Mouse (Mus musculus) midbrain, embryonic 13.5 days (tissue): Measurements from ENCODE around the gene Wdr54. TPM values are rescaled to one million over a fixed set of nuclear protein-coding genes. Genes with fewer than 3 reads are reported as not detected.
"Not testable (repeated sequence)": the region's sequence is repeated elsewhere in the genome, so short reads cannot be mapped to it uniquely, and the experiment has no call there.

ENCODE experiments used
- ATAC-seq: fragments of 200-750 bp; cut with Nextera tagmentation; 2 replicates; pipeline ENCODE4 v1.8.0; 2017; ENCODE audit warnings: mild to moderate bottlenecking, moderate TSS enrichment, moderate library complexity
- H3K27ac ChIP-seq: fragments of 300-500 bp; sonication (generic); 2 replicates; pipeline ENCODE4 v1.5.1; 2015; ENCODE audit warnings: inconsistent platforms, mild to moderate bottlenecking, moderate library complexity
- H3K27me3 ChIP-seq: fragments of 300-500 bp; sonication (generic); 2 replicates; pipeline ENCODE4 v1.6.1; 2015; ENCODE audit warnings: mild to moderate bottlenecking, inconsistent platforms
- H3K36me3 ChIP-seq: fragments of 300-500 bp; sonication (generic); 2 replicates; pipeline ENCODE4 v1.6.1; 2015; ENCODE audit warnings: mild to moderate bottlenecking, inconsistent platforms
- H3K4me1 ChIP-seq: fragments of 300-500 bp; sonication (generic); replicated peaks from 2 replicates; pipeline ENCODE4 v1.6.1; 2015; ENCODE audit warnings: inconsistent platforms
- H3K4me2 ChIP-seq: fragments of 300-500 bp; sonication (generic); replicated peaks from 2 replicates; pipeline ENCODE4 v1.6.1; 2015; ENCODE audit warnings: moderate library complexity, mild to moderate bottlenecking, inconsistent platforms
- H3K4me3 ChIP-seq: fragments of 300-500 bp; sonication (generic); replicated peaks from 2 replicates; pipeline ENCODE4 v1.5.1; 2015; ENCODE audit warnings: mild to moderate bottlenecking, inconsistent platforms
- H3K9ac ChIP-seq: fragments of 300-500 bp; sonication (generic); replicated peaks from 2 replicates; pipeline ENCODE4 v1.6.1; 2015; ENCODE audit warnings: mild to moderate bottlenecking, inconsistent platforms
- H3K9me3 ChIP-seq: fragments of 300-500 bp; sonication (generic); 2 replicates; pipeline ENCODE4 v1.6.1; 2016; ENCODE audit warnings: mild to moderate bottlenecking, inconsistent platforms
- WGBS: fragments of 180-500 bp; shearing (Covaris S2); methylation state at CpG from one replicate; pipeline ENCODE4 v1.1.7; 2015; 5-methylcytosine and 5-hydroxymethylcytosine counted together
- polyA plus RNA-seq: library from polyadenylated mRNA; unstranded; fragments of >200 nt; fragmentation: Nextera tagmentation; extraction: Ambion mirVana; gene quantifications from 2 replicates; pipeline ENCODE4 v1.2.1, GENCODE M21; 2015

Gene Wdr54
- polyA plus RNA-seq, 1 experiment from 2014 or later, result 16.1 TPM

DNA sequence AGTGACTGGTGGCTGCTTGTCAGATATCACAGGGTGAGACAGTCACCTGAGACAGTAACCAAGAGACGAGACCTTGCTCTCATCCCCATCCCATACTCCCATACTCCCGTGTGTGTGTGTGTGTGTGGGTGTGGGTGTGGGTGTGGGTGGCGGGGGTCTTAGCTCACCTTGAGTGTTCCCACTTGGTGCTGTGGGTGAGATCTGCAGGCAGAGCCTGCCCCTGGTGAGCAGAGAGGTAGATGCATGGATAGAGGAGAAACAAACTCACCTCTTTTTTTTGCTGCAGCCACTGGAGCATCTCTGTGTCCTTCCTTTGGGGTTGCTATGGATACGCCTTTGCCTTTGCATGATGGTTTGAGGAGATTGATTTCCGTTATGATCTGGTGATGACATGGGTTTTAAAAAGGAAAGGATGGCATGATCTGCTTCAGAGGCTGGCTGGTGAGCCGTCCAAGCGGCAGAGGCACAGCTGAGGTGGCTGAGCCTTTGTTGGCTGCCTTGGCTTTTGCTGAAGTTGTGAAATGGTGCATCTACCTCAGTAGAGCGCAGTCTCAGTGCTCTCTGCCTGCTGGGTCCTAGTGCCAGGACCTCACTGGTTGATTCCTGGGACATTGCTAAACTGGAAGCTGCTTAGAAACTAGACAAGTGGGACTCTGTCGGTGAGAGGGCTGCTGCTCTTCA, 16.2 kb upstream of the Wdr54 start:
- H3K4me1 ChIP-seq, result peaks cover 56% of the 10 kb centered on the region
- WGBS, result 61% methylated on average over 9 of the region's 9 CpGs
- peaks cover 9% of the 10 kb centered on the region for H3K36me3 ChIP-seq
- H3K27ac ChIP-seq, result peak overlapping the region; percentile 79
- no peaks in the 10 kb centered on the region for H3K27me3 ChIP-seq
- peak overlapping the region; percentile 50 for H3K4me2 ChIP-seq
- ATAC-seq, result peak; percentile 76
- no peaks in the 10 kb centered on the region for H3K9me3 ChIP-seq
- peak overlapping the region; percentile 37 for H3K4me3 ChIP-seq
- peak overlapping the region; percentile 62 for H3K9ac ChIP-seq

DNA sequence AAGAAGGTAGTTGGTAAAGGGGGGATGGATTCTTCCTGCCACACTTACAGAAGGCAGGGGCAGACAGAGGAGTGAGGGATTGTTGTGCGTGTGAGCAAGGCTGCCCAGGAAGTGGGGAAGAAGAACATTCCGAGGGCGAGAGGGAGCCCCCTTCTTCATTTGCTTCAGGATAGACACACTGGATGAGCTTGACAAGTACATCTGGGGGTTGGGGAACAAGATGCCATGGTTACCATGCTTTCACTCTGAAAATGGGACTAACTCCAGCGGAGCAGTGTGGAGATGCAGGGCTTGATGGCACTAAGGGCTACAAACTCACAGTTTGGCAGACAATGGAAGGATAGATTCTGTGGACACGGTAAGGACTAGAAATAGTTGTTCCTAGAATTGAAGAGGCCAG, 14.9 kb upstream of the Wdr54 start:
- 79% methylated on average over 5 of the region's 5 CpGs for WGBS
- Histone ChIP-seq H3K9ac (peak overlapping the region; percentile 62; the same call in 1 of the 2 replicates), H3K4me2 (peak overlapping the region; percentile 50), H3K4me3 (0 out of 2 replicates have a peak overlapping the region, but pooled peaks have one; percentile 0), H3K27me3 (no peaks in the 10 kb centered on the region), H3K9me3 (no peaks in the 10 kb centered on the region), H3K4me1 (peaks cover 67% of the 10 kb centered on the region), H3K36me3 (peaks cover 7% of the 10 kb centered on the region), H3K27ac (0 out of 2 replicates have a peak overlapping the region, but pooled peaks have one; percentile 79)
- no peak for ATAC-seq

DNA sequence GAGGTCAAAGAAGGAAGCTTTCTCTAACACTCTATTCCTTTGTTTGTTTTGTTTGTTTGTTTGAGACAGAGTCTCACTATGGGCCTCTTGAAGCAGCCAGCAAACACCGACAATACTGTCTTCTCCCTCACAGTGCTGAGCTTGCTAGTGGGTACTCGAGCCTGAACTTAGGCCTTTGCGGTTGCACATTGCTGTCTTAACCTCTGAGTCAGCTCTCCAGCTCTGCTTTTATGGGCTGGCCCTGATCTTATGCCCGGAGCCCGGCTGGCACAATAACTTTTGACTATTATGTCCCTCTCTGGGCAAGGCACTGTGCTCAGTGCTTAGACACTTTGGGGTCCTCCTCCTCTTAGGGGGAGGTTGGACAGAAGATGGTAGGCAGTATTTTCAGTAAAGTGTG, 13.7 kb upstream of the Wdr54 start:
- ATAC-seq, result no peak
- no peaks in the 10 kb centered on the region for H3K9me3 ChIP-seq
- H3K27ac ChIP-seq, result no peak overlapping the region
- H3K4me3 ChIP-seq, result no peak overlapping the region
- H3K4me1 ChIP-seq, result peaks cover 71% of the 10 kb centered on the region
- 86% methylated on average over 5 of the region's 5 CpGs for whole genome bisulfite sequencing
- H3K36me3 ChIP-seq, result 0 out of 2 replicates have a peak, but pooled peaks cover 3% of the 10 kb centered on the region
- H3K9ac ChIP-seq, result no peak overlapping the region
- no peak overlapping the region for H3K4me2 ChIP-seq
- H3K27me3 ChIP-seq, result no peaks in the 10 kb centered on the region

DNA sequence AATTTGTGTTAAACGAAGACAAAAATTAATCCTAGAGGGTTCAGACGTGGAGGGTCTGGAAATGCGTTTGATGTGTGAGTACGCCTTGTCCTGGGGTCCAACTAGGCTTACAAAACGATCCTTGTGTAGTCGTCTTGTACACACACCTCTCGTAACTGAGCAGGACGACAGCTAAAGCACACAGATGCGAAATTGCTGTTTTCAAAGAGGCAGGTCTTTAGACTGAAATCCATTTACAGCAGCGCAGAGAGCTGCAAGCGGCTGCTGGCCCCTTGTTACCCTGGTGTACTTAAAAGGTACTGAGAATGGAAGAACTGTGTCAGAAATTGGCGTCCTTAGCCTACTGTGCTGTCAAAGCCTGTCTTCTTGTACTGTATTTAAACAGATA, 10.0 kb upstream of the Wdr54 start:
- H3K4me2 ChIP-seq, result peak overlapping the region; percentile 79
- peak overlapping the region; percentile 92 for H3K9ac ChIP-seq
- H3K9me3 ChIP-seq, result no peaks in the 10 kb centered on the region
- peak overlapping the region; percentile 89 for H3K27ac ChIP-seq
- H3K4me3 ChIP-seq, result peak overlapping the region; percentile 83
- no peak for ATAC-seq
- H3K36me3 ChIP-seq, result 0 out of 2 replicates have a peak, but pooled peaks cover 3% of the 10 kb centered on the region
- WGBS, result 0% methylated on average over 12 of the region's 12 CpGs
- H3K27me3 ChIP-seq, result peaks cover 28% of the 10 kb centered on the region
- peaks cover 67% of the 10 kb centered on the region for H3K4me1 ChIP-seq

DNA sequence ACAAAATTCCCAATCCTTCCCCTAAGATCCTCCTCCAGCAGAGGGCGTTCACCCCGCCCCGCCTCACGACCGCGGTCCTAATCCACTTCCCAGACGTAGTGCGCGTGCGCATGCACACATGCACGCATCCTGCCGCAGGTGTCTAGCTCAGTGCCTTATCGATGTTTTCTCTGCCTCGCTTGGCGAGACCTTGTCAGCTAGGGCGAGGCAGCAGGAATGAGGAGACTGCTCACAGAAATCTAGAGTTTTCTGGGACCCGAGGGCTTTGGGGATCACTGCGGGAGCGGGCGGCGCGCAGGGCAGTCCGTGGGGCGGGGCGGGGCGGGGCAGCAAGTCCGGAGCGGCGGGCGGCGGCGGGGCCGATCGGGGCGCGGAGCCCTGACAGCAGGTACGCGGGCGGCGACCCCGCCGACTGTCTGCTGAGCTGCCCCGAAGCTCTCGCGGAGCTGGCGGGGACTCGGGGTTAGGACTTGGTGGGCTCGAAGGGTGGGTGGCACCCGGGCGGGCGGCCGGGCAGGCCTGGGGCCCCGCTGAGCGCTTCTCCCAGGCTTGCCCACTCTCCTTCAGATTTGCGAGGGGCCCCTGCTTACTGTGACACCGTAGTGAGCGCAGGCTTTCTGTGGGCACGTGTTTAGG, 9.5 kb upstream of the Wdr54 start, which contains the start of gene Dctn1:
Gene Dctn1 (plus strand): TSS at position 314 of the 636 bp plus-strand sequence.
- Histone ChIP-seq H3K4me2 (peak within 1 kb of the TSS; percentile 79), H3K4me1 (peaks cover 62% of the 10 kb centered on the region), H3K27ac (peak within 1 kb of the TSS; percentile 89), H3K36me3 (0 out of 2 replicates have a peak, but pooled peaks cover 3% of the 10 kb centered on the region), H3K9ac (peak within 1 kb of the TSS; percentile 92), H3K27me3 (peaks cover 33% of the 10 kb centered on the region), H3K9me3 (no peaks in the 10 kb centered on the region), H3K4me3 (peak within 1 kb of the TSS; percentile 83)
- WGBS, result under 1% methylated on average over 55 of the region's 58 CpGs
- peak; percentile 88 for ATAC-seq

DNA sequence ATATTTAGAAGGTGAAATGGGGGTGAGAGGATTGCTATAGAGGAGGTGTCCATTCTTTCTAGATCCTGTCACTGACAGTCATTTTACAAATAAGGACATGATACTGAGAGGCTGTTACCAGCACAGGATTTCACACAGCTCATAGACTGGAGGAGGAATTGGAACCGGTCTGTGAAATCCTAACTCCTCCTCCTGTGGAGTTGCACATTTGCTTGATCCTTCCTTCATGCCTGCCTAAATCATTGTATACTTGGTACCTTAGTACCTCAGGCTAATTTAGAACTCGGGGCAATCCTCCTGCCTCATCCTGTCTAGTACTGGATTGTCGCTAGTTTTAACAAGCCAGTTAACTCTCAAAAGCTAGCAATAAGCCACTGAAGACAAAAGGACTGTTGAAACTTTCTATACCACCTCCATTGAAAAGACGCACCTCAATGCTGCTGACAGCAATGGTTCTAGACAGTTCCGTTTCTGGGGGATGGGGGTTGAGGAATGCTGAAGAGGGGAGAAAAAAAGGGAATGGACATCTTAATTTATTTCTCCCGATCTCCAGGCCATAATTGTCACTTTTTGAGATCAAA, 8.9 kb upstream of the Wdr54 start:
- H3K36me3 ChIP-seq, result 0 out of 2 replicates have a peak, but pooled peaks cover 3% of the 10 kb centered on the region
- H3K9me3 ChIP-seq, result no peaks in the 10 kb centered on the region
- peak overlapping the region; percentile 92 for H3K9ac ChIP-seq
- peaks cover 57% of the 10 kb centered on the region for H3K4me1 ChIP-seq
- peak; percentile 49 for ATAC-seq
- H3K4me2 ChIP-seq, result peak overlapping the region; percentile 79
- WGBS, result 1% methylated on average over 6 of the region's 6 CpGs
- H3K27me3 ChIP-seq, result peaks cover 39% of the 10 kb centered on the region
- peak overlapping the region; percentile 83 for H3K4me3 ChIP-seq
- 0 out of 2 replicates have a peak overlapping the region, but pooled peaks have one; percentile 89 for H3K27ac ChIP-seq

DNA sequence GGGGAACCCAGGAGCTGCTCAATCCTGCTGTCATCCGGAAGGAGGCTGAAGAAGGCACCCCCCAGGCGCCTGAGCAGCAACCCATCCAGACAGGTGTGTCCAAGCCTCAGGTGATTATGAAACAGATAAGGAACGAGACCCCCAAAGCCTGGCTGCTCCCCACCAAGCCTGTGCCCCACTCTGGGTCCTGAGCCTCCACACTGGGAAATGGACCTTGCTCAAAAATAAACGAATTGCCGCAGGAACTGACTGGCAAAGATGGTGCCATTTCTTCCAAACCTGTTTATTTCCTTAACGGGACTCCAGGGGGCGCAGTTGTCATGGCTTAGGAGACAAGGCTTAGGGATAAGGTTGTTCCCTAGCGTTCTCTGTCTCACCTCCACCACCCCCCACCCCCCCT, 6.5 kb upstream of the Wdr54 start:
- under 1% methylated on average over 8 of the region's 8 CpGs for WGBS
- Histone ChIP-seq H3K4me3 (peak overlapping the region; percentile 28), H3K9me3 (no peaks in the 10 kb centered on the region), H3K36me3 (no peaks in the 10 kb centered on the region), H3K4me1 (peaks cover 34% of the 10 kb centered on the region), H3K27ac (no peak overlapping the region), H3K4me2 (peak overlapping the region; percentile 44), H3K27me3 (peaks cover 43% of the 10 kb centered on the region), H3K9ac (no peak overlapping the region)
- no peak for ATAC-seq

DNA sequence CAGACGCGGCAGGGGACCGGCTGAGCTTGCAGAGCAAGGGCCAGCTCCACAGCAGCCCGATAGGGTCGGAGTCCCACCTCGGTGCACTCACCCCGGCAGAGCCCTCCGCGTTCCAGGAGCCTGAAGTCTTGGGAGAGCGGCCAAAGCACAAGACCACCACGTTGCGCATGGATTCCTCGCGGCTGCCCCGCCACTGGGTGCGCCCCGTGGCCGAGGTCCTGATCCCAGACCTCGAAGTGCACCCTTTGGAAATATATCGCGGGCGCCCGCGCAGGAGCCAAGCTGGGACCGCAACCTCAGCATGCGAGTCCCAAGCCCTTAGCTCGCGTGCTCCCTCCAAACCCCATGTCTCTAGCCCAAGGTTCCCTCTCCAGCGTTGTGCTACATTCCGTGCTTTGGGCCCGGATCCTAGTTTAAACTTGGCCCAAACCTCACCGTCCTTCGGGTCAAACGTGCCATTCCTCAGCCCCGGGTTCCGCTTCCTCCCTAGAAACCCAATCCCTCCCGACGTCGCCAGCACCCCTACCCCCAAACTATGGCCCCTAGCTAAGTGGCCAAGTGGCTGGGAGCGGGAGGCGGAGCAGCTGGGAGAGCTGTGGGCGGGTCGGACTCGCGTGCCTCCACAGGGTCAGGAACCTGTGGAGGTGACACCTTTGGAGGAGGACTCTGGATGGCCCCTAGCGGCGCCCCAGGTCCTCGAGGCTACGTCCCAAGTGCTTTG, 5.9 kb upstream of the Wdr54 start:
- Histone ChIP-seq H3K27ac (no peak overlapping the region), H3K4me3 (peak overlapping the region; percentile 28), H3K27me3 (peaks cover 43% of the 10 kb centered on the region), H3K9ac (peak overlapping the region; percentile 51), H3K4me2 (peak overlapping the region; percentile 44), H3K4me1 (peaks cover 28% of the 10 kb centered on the region), H3K36me3 (no peaks in the 10 kb centered on the region), H3K9me3 (no peaks in the 10 kb centered on the region)
- WGBS, result under 1% methylated on average over 49 of the region's 49 CpGs
- no peak for ATAC-seq

DNA sequence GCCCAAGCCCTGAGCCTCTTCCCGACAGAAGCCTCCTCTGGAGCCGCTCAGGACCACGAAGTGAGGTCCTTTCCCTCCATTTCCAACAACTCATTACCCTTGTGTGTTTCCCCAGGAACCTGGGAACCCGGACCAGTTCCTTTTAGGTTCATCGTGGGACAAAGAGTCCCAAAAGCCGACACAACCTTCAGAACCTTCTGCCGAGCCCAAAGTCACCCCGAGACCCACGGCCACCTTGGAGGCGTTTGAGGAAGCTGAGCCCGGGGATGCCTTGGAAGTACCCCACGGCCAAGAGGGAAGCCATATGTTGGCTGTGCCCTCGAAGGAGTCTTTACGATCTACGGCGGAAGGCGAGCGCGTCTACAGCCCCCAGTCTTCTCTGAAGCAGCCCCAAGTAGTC, 5.2 kb upstream of the Wdr54 start:
- Histone ChIP-seq H3K36me3 (no peaks in the 10 kb centered on the region), H3K27ac (no peak overlapping the region), H3K4me2 (peak overlapping the region; percentile 44), H3K9ac (peak overlapping the region; percentile 51; the same call in 1 of the 2 replicates), H3K27me3 (peaks cover 43% of the 10 kb centered on the region), H3K4me3 (peak overlapping the region; percentile 28), H3K9me3 (no peaks in the 10 kb centered on the region), H3K4me1 (peaks cover 25% of the 10 kb centered on the region)
- no peak for ATAC-seq
- 6% methylated on average over 19 of the region's 19 CpGs for WGBS

DNA sequence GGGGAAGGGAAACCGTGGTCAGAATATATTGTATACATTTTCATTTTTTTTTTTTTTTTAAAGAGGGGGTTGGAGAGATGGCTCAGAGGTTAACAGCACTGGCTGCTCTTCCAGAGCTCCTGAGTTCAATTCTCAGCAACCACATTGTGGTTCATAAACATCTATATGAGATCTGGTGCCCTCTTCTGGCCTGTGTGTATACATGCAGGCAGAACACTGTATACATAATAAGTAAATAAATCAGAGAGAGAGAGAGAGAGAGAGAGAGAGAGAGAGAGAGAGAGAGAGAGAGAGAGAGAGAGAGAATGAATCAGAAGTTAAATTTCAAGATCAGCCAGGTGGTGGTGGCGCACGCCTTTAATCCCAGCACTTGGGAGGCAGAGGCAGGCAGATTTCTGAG, 3.3 kb upstream of the Wdr54 start:
- H3K4me3 ChIP-seq, H3K9ac ChIP-seq, H3K4me2 ChIP-seq, H3K36me3 ChIP-seq, H3K27ac ChIP-seq, H3K9me3 ChIP-seq, ATAC-seq: not testable (repeated sequence)
- Histone ChIP-seq H3K27me3 (peaks cover 43% of the 10 kb centered on the region), H3K4me1 (peaks cover 34% of the 10 kb centered on the region)
- WGBS, result 11% methylated on average over 3 of the region's 3 CpGs

DNA sequence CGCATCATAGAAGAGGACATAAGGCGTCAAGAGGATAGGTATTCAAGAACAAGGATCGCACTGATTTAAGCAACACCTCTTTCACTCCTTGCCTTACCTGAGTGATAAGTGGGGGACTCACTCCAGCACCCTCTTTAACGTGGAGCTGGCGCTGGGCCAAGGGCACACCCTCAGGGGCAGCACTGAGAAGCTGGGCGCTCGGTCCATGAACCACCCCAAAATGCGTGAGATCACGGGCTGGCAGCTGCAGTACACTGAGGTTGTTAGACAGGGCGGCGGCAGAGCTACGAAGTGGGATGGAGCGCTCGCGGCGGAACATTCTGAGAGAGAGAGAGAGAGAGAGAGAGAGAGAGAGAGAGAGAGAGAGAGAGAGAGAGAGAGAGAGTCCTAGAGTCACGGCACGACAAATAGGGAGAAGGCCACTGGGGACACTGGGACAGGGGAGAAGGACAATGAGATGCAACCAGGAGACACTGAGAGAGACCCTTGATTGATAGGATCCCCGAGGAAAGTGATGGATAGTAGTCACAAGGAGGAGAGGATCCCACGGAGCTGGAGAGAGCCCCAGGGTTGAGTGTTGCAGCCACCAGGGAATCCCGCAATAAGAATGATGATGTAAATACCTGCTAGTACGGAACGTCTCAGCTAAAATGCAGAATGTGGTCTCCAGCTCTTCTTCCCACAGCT, 502 bp downstream of the Wdr54 start:
- Histone ChIP-seq H3K27ac (peak overlapping the region; percentile 47; the same call in 1 of the 2 replicates), H3K4me2 (peak overlapping the region; percentile 85), H3K9ac (peak overlapping the region; percentile 68), H3K4me3 (peak overlapping the region; percentile 62), H3K27me3 (peaks cover 9% of the 10 kb centered on the region), H3K36me3 (peaks cover 14% of the 10 kb centered on the region), H3K9me3 (no peaks in the 10 kb centered on the region), H3K4me1 (peaks cover 32% of the 10 kb centered on the region)
- 9% methylated on average over 23 of the region's 23 CpGs for WGBS
- peak; percentile 59 for ATAC-seq
